Mouse (Mus musculus) lung, postnatal 0 days (tissue): Measurements from ENCODE around the gene Acsm3. TPM values are rescaled to one million over a fixed set of nuclear protein-coding genes. Genes with fewer than 3 reads are reported as not detected.

Experiments
- ATAC-seq: fragments of 200-750 bp; cut with Nextera tagmentation; 2 replicates; pipeline ENCODE4 v1.8.0; 2017; ENCODE audit warnings: moderate library complexity
- DNase-seq: peaks from one replicate; pipeline ENCODE4 v3.0.0-alpha.2; 2016; ENCODE audit warnings: low spot score
- H3K27ac ChIP-seq: fragments of 300-500 bp; sonication (generic); 2 replicates; pipeline ENCODE4 v1.5.1; 2014; ENCODE audit warnings: antibody characterized with exemption, mild to moderate bottlenecking, low read length, mixed read lengths
- H3K27me3 ChIP-seq: fragments of 300-500 bp; sonication (generic); replicated peaks from 2 replicates; pipeline ENCODE4 v1.6.1; 2014; ENCODE audit warnings: low read length, mixed read lengths; ENCODE audit not compliant: insufficient read depth
- H3K36me3 ChIP-seq: fragments of 300-500 bp; sonication (generic); 2 replicates; pipeline ENCODE4 v1.6.1; 2014; ENCODE audit warnings: low read length, mixed read lengths; ENCODE audit not compliant: insufficient read depth
- H3K4me1 ChIP-seq: fragments of 300-500 bp; sonication (generic); 2 replicates; pipeline ENCODE4 v1.6.1; 2014; ENCODE audit warnings: antibody characterized with exemption, low read depth, low read length, mixed read lengths; ENCODE audit not compliant: insufficient read depth
- H3K4me2 ChIP-seq: fragments of 300-500 bp; sonication (generic); replicated peaks from 2 replicates; pipeline ENCODE4 v1.6.1; 2014; ENCODE audit warnings: low read depth, mild to moderate bottlenecking, low read length, moderate library complexity, mixed read lengths
- H3K4me3 ChIP-seq: fragments of 300-500 bp; sonication (generic); 2 replicates; pipeline ENCODE4 v1.5.1; 2014; ENCODE audit warnings: low read depth, low read length
- H3K9ac ChIP-seq: fragments of 300-500 bp; sonication (generic); replicated peaks from 2 replicates; pipeline ENCODE4 v1.6.1; 2014; ENCODE audit warnings: low read depth, mild to moderate bottlenecking
- H3K9me3 ChIP-seq: fragments of 300-500 bp; sonication (generic); 2 replicates; pipeline ENCODE4 v1.6.1; 2016; ENCODE audit warnings: low read length, mixed read lengths
- CTCF ChIP-seq: IDR thresholded peaks from 2 replicates; pipeline ENCODE4 v1.5.1; 2016; ENCODE audit warnings: antibody characterized with exemption, mild to moderate bottlenecking
- EP300 ChIP-seq: IDR thresholded peaks from 2 replicates; pipeline ENCODE4 v1.6.1; 2016; ENCODE audit warnings: antibody characterized with exemption, mild to moderate bottlenecking, control low read depth
- WGBS: fragments of 180-500 bp; shearing (Covaris S2); extraction: QIAGEN DNeasy Blood & Tissue Kit; methylation state at CpG from one replicate; pipeline ENCODE4 v1.1.7; 2014; 5-methylcytosine and 5-hydroxymethylcytosine counted together
- polyA plus RNA-seq: library from polyadenylated mRNA; unstranded; fragments of >200 nt; fragmentation: Nextera tagmentation; extraction: Ambion mirVana; gene quantifications from 2 replicates; pipeline ENCODE4 v1.2.1, GENCODE M21; 2015

Gene Acsm3
- polyA plus RNA-seq, 1 experiment from 2014 or later, result not detected

- no peak overlapping the region for H3K4me3 ChIP-seq
- H3K4me1 ChIP-seq, result no peaks in the 10 kb centered on the region
- H3K27me3 ChIP-seq, result no peaks in the 10 kb centered on the region
- H3K9me3 ChIP-seq, result no peaks in the 10 kb centered on the region
- WGBS, result 29% methylated on average over 4 of the region's 4 CpGs
- no peaks in the 10 kb centered on the region for H3K36me3 ChIP-seq
- ATAC-seq (no peak), DNase-seq (no peak)
- H3K9ac ChIP-seq, result no peak overlapping the region
- no peak for TF ChIP-seq CTCF
- TF ChIP-seq EP300, result no peak
- no peak overlapping the region for H3K4me2 ChIP-seq
- no peak overlapping the region for H3K27ac ChIP-seq
Measured at GRCm38 (mm10) chr7:119762166-119762697, 1.5 kb downstream of the Acsm3 start.

DNA sequence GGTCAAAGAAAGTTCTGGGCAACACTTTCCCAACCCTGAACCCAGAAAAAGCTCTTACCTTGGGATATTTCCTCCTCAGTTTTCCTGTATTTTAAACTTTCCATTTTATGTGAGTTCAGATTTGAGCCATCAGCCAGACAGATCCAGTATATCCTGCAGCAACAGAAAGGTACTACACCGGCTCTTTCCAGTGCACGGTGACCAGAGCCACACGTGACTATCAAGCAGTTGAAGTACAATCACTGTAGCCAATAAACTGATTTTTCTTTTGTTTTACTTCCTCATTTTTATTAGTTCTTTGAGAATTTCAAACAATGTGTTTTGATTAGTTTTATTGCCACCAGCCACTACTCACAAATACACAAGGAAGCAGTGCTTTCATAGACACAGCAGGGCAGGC, 3.7 kb downstream of the Acsm3 start:
- H3K4me3 ChIP-seq, result no peak overlapping the region
- H3K4me1 ChIP-seq, result no peaks in the 10 kb centered on the region
- DNase-seq, result no peak
- H3K9ac ChIP-seq, result no peak overlapping the region
- no peaks in the 10 kb centered on the region for H3K9me3 ChIP-seq
- no peaks in the 10 kb centered on the region for H3K27me3 ChIP-seq
- TF ChIP-seq CTCF, result no peak
- TF ChIP-seq EP300, result no peak
- H3K36me3 ChIP-seq, result no peaks in the 10 kb centered on the region
- H3K4me2 ChIP-seq, result no peak overlapping the region
- ATAC-seq, result no peak
- 91% methylated on average over 3 of the region's 3 CpGs for WGBS
- H3K27ac ChIP-seq, result no peak overlapping the region

- H3K36me3 ChIP-seq, result no peaks in the 10 kb centered on the region
- no peaks in the 10 kb centered on the region for H3K9me3 ChIP-seq
- no peaks in the 10 kb centered on the region for H3K27me3 ChIP-seq
- TF ChIP-seq CTCF, result no peak
- TF ChIP-seq EP300, result no peak
- DNase-seq (no peak), ATAC-seq (no peak)
- H3K4me2 ChIP-seq, result no peak overlapping the region
- H3K4me3 ChIP-seq, result no peak overlapping the region
- WGBS, result 77% methylated on average over 6 of the region's 6 CpGs
- H3K9ac ChIP-seq, result no peak overlapping the region
- no peak overlapping the region for H3K27ac ChIP-seq
- H3K4me1 ChIP-seq, result no peaks in the 10 kb centered on the region
Measured at GRCm38 (mm10) chr7:119766996-119767395, 6.3 kb downstream of the Acsm3 start.

DNA sequence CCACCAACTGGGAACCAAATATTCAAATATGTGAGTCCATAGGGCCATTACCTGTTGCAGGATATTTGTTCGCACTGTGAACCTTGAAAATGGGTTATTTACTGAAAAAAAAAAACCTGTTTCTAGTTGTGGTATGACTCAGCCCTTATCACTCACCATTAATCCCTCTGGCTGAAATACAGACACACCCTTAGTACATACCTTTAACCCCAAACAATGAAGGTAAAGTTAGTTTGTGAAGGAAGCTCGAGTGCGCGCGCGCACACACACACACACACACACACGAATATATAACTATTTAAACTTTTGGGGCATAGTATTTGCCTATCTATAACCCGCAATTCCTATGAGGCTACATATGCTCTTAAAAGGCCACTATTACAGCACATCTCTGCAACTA, 9.2 kb downstream of the Acsm3 start:
- DNase-seq (no peak), ATAC-seq (no peak)
- Histone ChIP-seq H3K9ac (no peak overlapping the region), H3K4me3 (no peak overlapping the region), H3K4me2 (no peak overlapping the region), H3K27me3 (no peaks in the 10 kb centered on the region), H3K4me1 (no peaks in the 10 kb centered on the region), H3K27ac (no peak overlapping the region), H3K36me3 (no peaks in the 10 kb centered on the region), H3K9me3 (no peaks in the 10 kb centered on the region)
- WGBS, result 90% methylated on average over 8 of the region's 8 CpGs
- no peak for TF ChIP-seq CTCF
- TF ChIP-seq EP300, result no peak

GRCm38 (mm10) chr7:119783453-119783852, 22.7 kb downstream of the Acsm3 start:
- DNase-seq (peak; percentile 78), ATAC-seq (peak; percentile 72)
- no peaks in the 10 kb centered on the region for H3K4me1 ChIP-seq
- H3K9ac ChIP-seq, result no peak overlapping the region
- peaks cover 19% of the 10 kb centered on the region; the same call in 1 of the 2 replicates for H3K36me3 ChIP-seq
- H3K4me3 ChIP-seq, result no peak overlapping the region
- 79% methylated on average over 2 of the region's 2 CpGs for WGBS
- H3K27ac ChIP-seq, result no peak overlapping the region
- peak; percentile 41 for TF ChIP-seq CTCF
- no peak for TF ChIP-seq EP300
- no peaks in the 10 kb centered on the region for H3K27me3 ChIP-seq
- H3K9me3 ChIP-seq, result no peaks in the 10 kb centered on the region
- no peak overlapping the region for H3K4me2 ChIP-seq

- no peak overlapping the region for H3K4me2 ChIP-seq
- ATAC-seq, result no peak
- 77% methylated on average over 5 of the region's 5 CpGs for WGBS
- peaks cover 19% of the 10 kb centered on the region; the same call in 1 of the 2 replicates for H3K36me3 ChIP-seq
- H3K4me1 ChIP-seq, result no peaks in the 10 kb centered on the region
- no peak for DNase-seq
- TF ChIP-seq EP300, result no peak
- no peak for TF ChIP-seq CTCF
- H3K27me3 ChIP-seq, result no peaks in the 10 kb centered on the region
- no peak overlapping the region for H3K4me3 ChIP-seq
- H3K9ac ChIP-seq, result no peak overlapping the region
- no peak overlapping the region for H3K27ac ChIP-seq
- no peaks in the 10 kb centered on the region for H3K9me3 ChIP-seq
Measured at GRCm38 (mm10) chr7:119784908-119785307, 24.2 kb downstream of the Acsm3 start.

DNA sequence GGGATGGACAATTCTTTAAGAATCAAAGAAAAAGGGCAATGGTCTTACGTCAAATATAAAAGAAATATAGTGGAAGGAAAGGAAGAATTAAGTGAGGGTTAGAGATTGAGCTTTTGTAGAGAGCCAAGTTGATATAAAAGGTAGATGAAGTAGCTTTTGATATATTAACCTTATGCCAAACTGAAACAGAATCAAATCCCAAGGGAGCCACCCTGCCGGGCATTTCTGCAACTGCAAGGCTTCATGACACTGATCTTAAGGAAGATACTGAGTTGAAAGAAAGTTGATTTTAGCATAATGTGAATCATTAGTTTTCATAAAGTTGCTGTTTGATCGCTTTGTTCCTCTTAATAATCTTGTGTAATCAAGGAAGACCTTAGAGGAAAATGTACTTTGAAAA, 28.3 kb downstream of the Acsm3 start:
- Histone ChIP-seq H3K9ac (no peak overlapping the region), H3K4me3 (no peak overlapping the region), H3K4me2 (no peak overlapping the region), H3K27ac (no peak overlapping the region), H3K27me3 (no peaks in the 10 kb centered on the region), H3K9me3 (no peaks in the 10 kb centered on the region), H3K36me3 (peaks cover 19% of the 10 kb centered on the region; the same call in 1 of the 2 replicates), H3K4me1 (no peaks in the 10 kb centered on the region)
- 87% methylated on average over 3 of the region's 3 CpGs for WGBS
- TF ChIP-seq CTCF (no peak), EP300 (no peak)
- no peak for ATAC-seq
- no peak for DNase-seq
